In genomic region chr9:63109020-63109781, GRCm38 (mm10) we compare ENCODE assay signal across 8 mouse cellular contexts. TPM values are rescaled to one million over a fixed set of nuclear protein-coding genes. Genes with fewer than 3 reads are reported as not detected.
DNase-seq lines count a peak whose midpoint lies in the region; ATAC-seq and TF ChIP-seq lines count a peak whose summit lies in the region.

No protein-coding gene starts in this region.

- peak overlapping the region; percentile 59 for H3K4me2 ChIP-seq in hindbrain, postnatal 0 days (ENCODE audit: low read depth, low read length)

- peak overlapping the region; percentile 94 for H3K27ac ChIP-seq in cortical plate, adult 2 months (ENCODE audit: insufficient read depth, low read length)
- H3K27ac ChIP-seq in hindbrain, postnatal 0 days, result peak overlapping the region; percentile 86
- H3K27ac ChIP-seq in left cerebral cortex, adult 2 months, result peak overlapping the region; percentile 87

- H3K4me1 ChIP-seq in cortical plate, adult 2 months (ENCODE audit: control insufficient read depth, insufficient read depth, low read length), result peaks cover 5% of the 10 kb centered on the region
- 0 out of 2 replicates have a peak, but pooled peaks cover 5% of the 10 kb centered on the region for H3K4me1 ChIP-seq in hindbrain, postnatal 0 days (ENCODE audit: insufficient read depth, low read length)

- H3K9ac ChIP-seq in hindbrain, postnatal 0 days (replicated peaks; ENCODE audit: low read length), result peak overlapping the region; percentile 48

- TF ChIP-seq CTCF in cortical plate, adult 2 months (IDR thresholded peaks at IDR 0.05; ENCODE audit: extremely low read depth, insufficient read depth, low read length), result no peak
- TF ChIP-seq CTCF in hindbrain, postnatal 0 days (IDR thresholded peaks at IDR 0.05; ENCODE audit: low read depth), result no peak; the same call in 1 of the 2 replicates
- peak; percentile 14 for TF ChIP-seq CTCF in left cerebral cortex, adult 2 months (IDR thresholded peaks at IDR 0.05)

- no peak for TF ChIP-seq POLR2A in cortical plate, adult 2 months (IDR thresholded peaks at IDR 0.05; ENCODE audit: extremely low read depth, insufficient read depth, low read length)

- WGBS in hindbrain, postnatal 0 days, result under 1% methylated on average over 34 of the region's 34 CpGs

- peak; percentile 91 for ATAC-seq in hindbrain, postnatal 0 days
- ATAC-seq in activated CD4-positive, CD25-positive, alpha-beta regulatory T cell, adult 4 months, result no peak

- H3K36me3 ChIP-seq in hindbrain, postnatal 0 days (ENCODE audit: insufficient read depth, low read length), result no peaks in the 10 kb centered on the region

- H3K4me3 ChIP-seq in cortical plate, adult 2 months (ENCODE audit: insufficient read depth, low read length), result peak overlapping the region; percentile 27
- H3K4me3 ChIP-seq in hindbrain, postnatal 0 days (ENCODE audit: low read length), result peak overlapping the region; percentile 41
- H3K4me3 ChIP-seq in left cerebral cortex, adult 2 months, result peak overlapping the region; percentile 58

- intact Hi-C loops in left cerebral cortex, adult 2 months (cut with DNase I), result loop anchor here (5.0 kb wide), 1 partner anchor 127 kb away; no protein-coding TSS in a partner anchor

- no peaks in the 10 kb centered on the region for H3K9me3 ChIP-seq in hindbrain, postnatal 0 days (ENCODE audit: low read length)

- peak; percentile 92 for DNase-seq in adrenal gland, adult 2 months
- peak; percentile 97 for DNase-seq in gastrocnemius, postnatal 10 days
- DNase-seq in hindbrain, postnatal 0 days (ENCODE audit: low spot score), result peak; percentile 90
- peak; percentile 82 to 86 for DNase-seq in left cerebral cortex, adult 2 months (ENCODE audit: extremely low spot score in 1 of 2, low spot score in 2 of 2)
- peak; percentile 98 for DNase-seq in lung, postnatal 36 days
- peak; percentile 97 for DNase-seq in retina, postnatal 1 day

- H3K27me3 ChIP-seq in hindbrain, postnatal 0 days (ENCODE audit: insufficient read depth, low read length), result no peaks in the 10 kb centered on the region

RNA-seq across cellular contexts. Expression of gene Skor1, which starts 39.6 kb away (rescaled TPM):
- under 1 TPM in 1 of 2 experiments, not detected in 1; 0.14 TPM for total RNA-seq in adrenal gland, adult 2 months (2021)
- 0.04 and 0.11 TPM in 2 replicates for polyA plus RNA-seq in adrenal gland, adult 2 months (2012; rRNA removed)
- 0.15 and 0.26 TPM in 2 replicates for polyA plus RNA-seq in cortical plate, adult 2 months (2012; rRNA removed)
- under 1 TPM in 1 of 2 experiments, not detected in 1; 0.09 TPM for total RNA-seq in gastrocnemius, postnatal 10 days (2021)
- 36.3 and 38.5 TPM in 2 replicates for total RNA-seq in hindbrain, postnatal 0 days (2014; rRNA removed)
- polyA plus RNA-seq in hindbrain, postnatal 0 days (2015; fragmentation: Nextera tagmentation; extraction: Ambion mirVana), result 9.2 TPM in 2 replicates
- under 1 TPM; 0.28 to 0.29 TPM for total RNA-seq in left cerebral cortex, adult 2 months (2021)
- not detected for polyA plus RNA-seq in activated CD4-positive, CD25-positive, alpha-beta regulatory T cell, adult 4 months (2017; shearing (Covaris generic))

Comparison
In these comparisons a context has a peak if more than half of its experiments do, and no peak if none do; other contexts are left out.
1. RNA of gene Skor1, which starts 39.6 kb away (total RNA-seq): 36.3 to 38.5 TPM in hindbrain, postnatal 0 days; 0.28 to 0.29 TPM in left cerebral cortex, adult 2 months, 0.14 TPM in adrenal gland, adult 2 months and 0.09 TPM in gastrocnemius, postnatal 10 days; every median in the first group is over 10 times any median in the second.
2. Peak in every context shown above with its lines, with median percentiles within 50 percentile points of each other: DNase-seq, H3K27ac ChIP-seq and H3K4me3 ChIP-seq.